Mouse (Mus musculus) bone marrow, adult 2 months (tissue): ENCODE data around the gene Rtn4rl2.

Source experiments
- CTCF ChIP-seq: fragments of 200-500 bp; IDR thresholded peaks from 2 replicates; pipeline ENCODE4 v1.5.1; 2011; ENCODE audit warnings: low read length, control low read depth; ENCODE audit not compliant: control insufficient read depth, insufficient read depth
- POLR2A ChIP-seq: fragments of 200-500 bp; IDR thresholded peaks from 2 replicates; pipeline ENCODE4 v1.6.1; 2011; ENCODE audit warnings: low read depth, mild to moderate bottlenecking, control low read depth, low read length, borderline replicate concordance; ENCODE audit not compliant: control insufficient read depth

- TF ChIP-seq CTCF (no peak), POLR2A (no peak)
Measured at GRCm38 (mm10) chr2:84919601-84920108, 33.1 kb upstream of the Rtn4rl2 start.
